Comparison of ENCODE assay signal across 25 mouse cellular contexts in genomic region chr15:86292288-86292687, GRCm38 (mm10).
DNase-seq lines count a peak whose midpoint lies in the region; ATAC-seq lines count a peak whose summit lies in the region.
"Had no signal": no experiment of that assay in that cellular context is flagged by ENCODE, and none has a peak within 500 bp of the region (broad histone marks: within the 10 kb centered on the region; RNA-seq: fewer than 3 reads in every experiment).

No protein-coding gene starts in this region.

- ATAC-seq in hindbrain, embryonic 12.5 days (ENCODE audit: low FRiP score) = no peak
- ATAC-seq in hindbrain, embryonic 16.5 days = no peak
- 0 out of 2 replicates have a peak, but pooled peaks have one; percentile 63 for ATAC-seq in kidney, embryonic 16.5 days (ENCODE audit: low FRiP score, low TSS enrichment)
- no peak for ATAC-seq in megakaryocyte, adult 5-6 weeks (ENCODE audit: poor library complexity, severe bottlenecking)
- ATAC-seq: forebrain, embryonic 15.5 days had no signal

- no peak for DNase-seq in kidney, postnatal 25 days
- peak; percentile 34 for DNase-seq in retina, embryonic 14.5 days (ENCODE audit: low spot score)
- DNase-seq in right cerebral cortex, postnatal 25 days = no peak
- DNase-seq: adrenal gland, postnatal 10 days; adrenal gland, postnatal 36 days; cerebellum, adult 11 months; cerebellum, adult 2 months; cerebellum, adult 9-11 months; cerebellum, postnatal 25 days; gastrocnemius, postnatal 10 days; gastrocnemius, postnatal 36 days; heart, adult 2 months; heart, postnatal 14 days; heart, postnatal 4 days had no signal

- H3K36me3 ChIP-seq in hindbrain, embryonic 12.5 days = no peaks in the 10 kb centered on the region
- H3K36me3 ChIP-seq in hindbrain, embryonic 16.5 days (ENCODE audit: control insufficient read depth, insufficient read depth, low read length) = no peaks in the 10 kb centered on the region
- no peaks in the 10 kb centered on the region for H3K36me3 ChIP-seq in kidney, embryonic 16.5 days (ENCODE audit: insufficient read depth, low read length)
- peaks cover 29% of the 10 kb centered on the region for H3K36me3 ChIP-seq in megakaryocyte, embryonic 14.5 days (replicated peaks; ENCODE audit: low read length)
- H3K36me3 ChIP-seq: embryonic facial prominence, embryonic 12.5 days; embryonic facial prominence, embryonic 15.5 days; forebrain, embryonic 12.5 days; forebrain, embryonic 15.5 days; heart, embryonic 10.5 days; heart, embryonic 13.5 days had no signal

- peaks cover 27% of the 10 kb centered on the region for H3K4me1 ChIP-seq in hindbrain, embryonic 12.5 days
- peaks cover 6% of the 10 kb centered on the region for H3K4me1 ChIP-seq in hindbrain, embryonic 16.5 days (ENCODE audit: control insufficient read depth, insufficient read depth, low read depth, low read length)
- H3K4me1 ChIP-seq in kidney, embryonic 16.5 days (ENCODE audit: insufficient read depth, low read length) = 0 out of 2 replicates have a peak, but pooled peaks cover 5% of the 10 kb centered on the region
- H3K4me1 ChIP-seq in megakaryocyte, embryonic 14.5 days = peaks cover 34% of the 10 kb centered on the region
- H3K4me1 ChIP-seq: embryonic facial prominence, embryonic 12.5 days; embryonic facial prominence, embryonic 15.5 days had no signal

- H3K27me3 ChIP-seq in hindbrain, embryonic 12.5 days = no peaks in the 10 kb centered on the region
- H3K27me3 ChIP-seq in hindbrain, embryonic 16.5 days (replicated peaks; ENCODE audit: control insufficient read depth, insufficient read depth, low read length) = no peaks in the 10 kb centered on the region
- no peaks in the 10 kb centered on the region for H3K27me3 ChIP-seq in kidney, embryonic 16.5 days (ENCODE audit: insufficient read depth, low read length)
- H3K27me3 ChIP-seq in megakaryocyte, embryonic 14.5 days (replicated peaks) = no peaks in the 10 kb centered on the region
- H3K27me3 ChIP-seq: embryonic facial prominence, embryonic 12.5 days; embryonic facial prominence, embryonic 15.5 days; forebrain, embryonic 15.5 days; heart, embryonic 13.5 days had no signal

- WGBS in hindbrain, embryonic 12.5 days = 69% methylated on average over 6 of the region's 6 CpGs
- 65% methylated on average over 6 of the region's 6 CpGs for WGBS in hindbrain, embryonic 16.5 days
- 60% methylated on average over 6 of the region's 6 CpGs for WGBS in kidney, embryonic 16.5 days

- H3K4me3 ChIP-seq in hindbrain, embryonic 12.5 days = no peak overlapping the region
- no peak overlapping the region for H3K4me3 ChIP-seq in hindbrain, embryonic 16.5 days (ENCODE audit: low read length)
- no peak overlapping the region for H3K4me3 ChIP-seq in kidney, embryonic 16.5 days (ENCODE audit: low read length)
- peak overlapping the region; percentile 51 for H3K4me3 ChIP-seq in megakaryocyte, embryonic 14.5 days (replicated peaks)
- H3K4me3 ChIP-seq: embryonic facial prominence, embryonic 12.5 days; embryonic facial prominence, embryonic 15.5 days; forebrain, embryonic 12.5 days; forebrain, embryonic 15.5 days; heart, adult 2 months; heart, embryonic 10.5 days; heart, embryonic 13.5 days had no signal

- no peaks in the 10 kb centered on the region for H3K9me3 ChIP-seq in hindbrain, embryonic 12.5 days (replicated peaks)
- H3K9me3 ChIP-seq in hindbrain, embryonic 16.5 days (ENCODE audit: control insufficient read depth, low read length) = no peaks in the 10 kb centered on the region
- no peaks in the 10 kb centered on the region for H3K9me3 ChIP-seq in kidney, embryonic 16.5 days (ENCODE audit: low read length)
- H3K9me3 ChIP-seq in megakaryocyte, embryonic 14.5 days = no peaks in the 10 kb centered on the region
- H3K9me3 ChIP-seq: embryonic facial prominence, embryonic 12.5 days; embryonic facial prominence, embryonic 15.5 days; forebrain, embryonic 12.5 days; forebrain, embryonic 15.5 days; heart, embryonic 10.5 days; heart, embryonic 13.5 days had no signal

- H3K4me2 ChIP-seq in hindbrain, embryonic 12.5 days (replicated peaks) = no peak overlapping the region
- H3K4me2 ChIP-seq in hindbrain, embryonic 16.5 days (ENCODE audit: low read length) = no peak overlapping the region
- no peak overlapping the region for H3K4me2 ChIP-seq in kidney, embryonic 16.5 days (replicated peaks; ENCODE audit: low read depth, low read length)
- H3K4me2 ChIP-seq: embryonic facial prominence, embryonic 12.5 days; embryonic facial prominence, embryonic 15.5 days; forebrain, embryonic 12.5 days; forebrain, embryonic 15.5 days; heart, embryonic 13.5 days had no signal

- H3K27ac ChIP-seq in hindbrain, embryonic 12.5 days = peak overlapping the region; percentile 48
- H3K27ac ChIP-seq in hindbrain, embryonic 16.5 days (ENCODE audit: low read depth, low read length) = no peak overlapping the region
- H3K27ac ChIP-seq in kidney, embryonic 16.5 days (ENCODE audit: low read length) = no peak overlapping the region
- H3K27ac ChIP-seq: embryonic facial prominence, embryonic 12.5 days; embryonic facial prominence, embryonic 15.5 days; forebrain, embryonic 12.5 days; forebrain, embryonic 15.5 days; heart, adult 2 months; heart, embryonic 10.5 days; heart, embryonic 13.5 days had no signal

- H3K9ac ChIP-seq in hindbrain, embryonic 12.5 days = no peak overlapping the region
- H3K9ac ChIP-seq in hindbrain, embryonic 16.5 days (ENCODE audit: low read depth, low read length) = no peak overlapping the region
- no peak overlapping the region for H3K9ac ChIP-seq in kidney, embryonic 16.5 days (replicated peaks; ENCODE audit: low read length)
- H3K9ac ChIP-seq: embryonic facial prominence, embryonic 12.5 days; embryonic facial prominence, embryonic 15.5 days; forebrain, embryonic 12.5 days; forebrain, embryonic 15.5 days; heart, embryonic 13.5 days had no signal
